Mouse (Mus musculus): ENCODE results near the gene Lnx1. TPM values are rescaled to one million over a fixed set of nuclear protein-coding genes. Genes with fewer than 3 reads are reported as not detected.

Lnx1 gene
- total RNA-seq, 2 experiments from 2014 or later = 32.4 to 33.4 TPM

Other genes with a start within 250 kb of the Lnx1 start
- 10 to 100 TPM; 29.3 to 32.7 TPM for gene Scfd2, start 171.2 kb downstream of the Lnx1 start, total RNA-seq (2021)
- 10 to 100 TPM; 64.5 to 64.6 TPM for gene Fip1l1, start 167.5 kb downstream of the Lnx1 start, total RNA-seq (2021)

Measured in left cerebral cortex, postnatal 14 days (tissue).